Mouse (Mus musculus): ENCODE results near the gene Mak.

DNA sequence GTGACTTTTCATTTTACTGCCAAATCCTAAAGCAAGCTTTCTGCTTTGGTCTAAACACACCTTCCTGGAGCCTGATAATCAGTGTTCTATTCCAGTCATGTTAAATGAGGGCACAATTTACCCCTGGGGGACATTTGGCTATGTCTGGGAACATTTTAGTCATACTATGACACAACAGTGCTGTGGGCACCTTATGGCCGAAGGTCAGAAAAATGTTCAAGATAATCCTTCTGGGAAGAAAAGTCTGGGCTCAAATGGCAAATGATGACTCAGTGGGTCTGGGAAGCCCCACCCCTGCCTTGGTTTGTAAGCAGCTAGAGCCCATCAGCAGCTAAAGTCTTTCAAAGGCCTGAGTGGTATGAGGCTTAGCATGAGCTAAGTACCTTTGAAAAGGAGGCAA is 96.7 kb downstream of the Mak start:
- TF ChIP-seq CTCF (IDR thresholded peaks at IDR 0.05; ENCODE audit: borderline replicate concordance, insufficient read depth, low read length) (no peak), POLR2A (IDR thresholded peaks at IDR 0.05; ENCODE audit: low read depth, low read length) (no peak)
